Mouse (Mus musculus): ENCODE measurements around the gene Rbfox1.

The Rbfox1 gene

DNA sequence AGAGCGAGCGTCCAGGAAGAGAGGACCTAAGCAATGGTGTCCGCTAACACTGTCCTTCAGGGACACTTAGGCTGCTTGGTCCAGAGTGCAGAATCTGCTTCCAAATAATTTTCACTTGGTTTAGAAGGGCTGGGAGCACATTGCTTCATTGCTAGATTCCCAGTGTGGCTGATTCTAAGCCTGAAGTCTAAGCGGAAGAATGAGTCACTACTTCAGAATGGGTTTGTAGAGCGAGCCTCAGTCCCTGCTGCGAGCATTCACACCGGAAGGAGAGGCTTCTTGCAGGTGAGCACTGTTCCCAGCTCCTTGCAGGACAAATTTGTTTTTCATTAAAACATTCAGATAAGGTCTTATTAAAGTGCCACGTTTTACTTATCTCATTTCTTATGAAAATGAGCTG lies 1151.8 kb downstream of the Rbfox1 start:
- no peak for DNase-seq (ENCODE audit: low spot score)

DNA sequence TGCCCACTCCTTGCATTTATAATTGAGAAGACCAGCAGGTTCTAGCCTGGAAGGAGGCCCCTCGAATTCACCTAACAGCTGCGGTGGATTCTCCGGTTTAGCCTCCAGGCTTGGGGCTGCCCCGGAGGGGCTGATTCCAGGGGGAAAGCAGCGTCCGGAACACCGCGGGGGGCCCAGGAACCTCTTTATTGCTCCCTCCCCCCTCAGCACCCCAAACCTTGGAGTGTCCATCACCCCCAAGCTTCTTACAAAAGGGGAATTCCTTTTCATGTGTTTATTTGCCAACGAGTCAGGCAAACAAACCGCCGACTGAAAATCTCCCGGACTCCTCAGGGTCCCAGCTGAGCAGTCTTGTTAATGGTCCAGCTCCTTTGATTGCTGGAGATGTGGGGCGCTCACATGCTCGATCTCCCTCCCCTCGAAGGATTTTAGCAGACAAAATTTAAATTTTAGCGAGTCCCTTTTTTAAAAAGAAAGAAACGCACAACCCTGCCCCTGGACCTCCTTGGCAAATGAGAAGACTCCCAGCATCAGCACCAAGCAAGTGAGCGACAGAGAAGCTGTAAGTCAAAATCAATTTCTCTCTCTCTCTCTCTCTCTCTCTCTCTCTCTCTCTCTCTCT lies 1153.6 kb downstream of the Rbfox1 start:
- DNase-seq (ENCODE audit: low spot score), result no peak

DNA sequence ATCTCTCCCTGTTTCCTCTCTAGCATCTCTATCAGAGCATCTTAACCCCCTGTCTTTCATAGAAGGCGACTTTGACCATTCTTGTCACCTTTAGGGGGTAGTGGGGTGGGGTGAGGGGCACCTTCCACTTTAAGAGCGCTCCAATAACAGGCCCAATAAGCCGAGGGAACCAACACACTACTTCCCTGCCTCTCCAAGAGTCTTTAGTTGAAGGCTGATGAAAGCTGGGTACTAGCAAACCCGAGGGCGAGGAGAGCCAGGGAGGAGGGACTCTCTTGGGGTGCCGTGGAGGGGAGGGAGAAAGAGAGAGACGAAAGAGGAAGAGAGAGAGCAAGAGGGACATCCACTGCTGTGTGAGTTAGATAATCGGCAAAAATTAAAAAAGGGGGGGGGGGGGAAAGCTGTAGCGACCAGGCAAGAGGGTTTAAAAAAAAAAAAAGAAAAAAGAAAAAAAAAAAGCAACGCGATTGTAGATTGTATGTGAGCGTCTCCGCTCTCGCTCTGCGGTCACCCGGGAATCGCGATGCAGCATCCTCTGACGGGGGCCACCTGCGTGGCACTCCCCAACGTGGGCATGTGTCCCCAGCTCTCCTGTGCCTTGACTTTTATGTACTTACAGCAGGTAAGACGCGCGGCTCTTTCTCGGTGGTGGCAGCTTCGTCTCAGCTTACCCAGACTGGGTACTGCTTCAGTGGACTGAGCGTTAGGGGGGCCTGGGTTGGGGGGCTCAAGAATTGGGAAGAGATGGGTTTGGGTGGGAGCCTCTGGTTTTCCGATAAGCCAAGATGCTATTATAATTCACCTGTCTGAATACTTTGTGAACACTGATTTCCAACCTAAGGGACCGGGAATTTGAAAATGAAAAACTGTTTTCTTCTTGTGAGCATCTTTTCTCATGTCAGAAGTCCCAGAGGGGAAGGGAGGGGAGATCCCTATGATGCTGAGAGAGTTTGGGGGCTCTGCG lies 1154.5 kb downstream of the Rbfox1 start:
- DNase-seq (ENCODE audit: low spot score), result no peak

DNA sequence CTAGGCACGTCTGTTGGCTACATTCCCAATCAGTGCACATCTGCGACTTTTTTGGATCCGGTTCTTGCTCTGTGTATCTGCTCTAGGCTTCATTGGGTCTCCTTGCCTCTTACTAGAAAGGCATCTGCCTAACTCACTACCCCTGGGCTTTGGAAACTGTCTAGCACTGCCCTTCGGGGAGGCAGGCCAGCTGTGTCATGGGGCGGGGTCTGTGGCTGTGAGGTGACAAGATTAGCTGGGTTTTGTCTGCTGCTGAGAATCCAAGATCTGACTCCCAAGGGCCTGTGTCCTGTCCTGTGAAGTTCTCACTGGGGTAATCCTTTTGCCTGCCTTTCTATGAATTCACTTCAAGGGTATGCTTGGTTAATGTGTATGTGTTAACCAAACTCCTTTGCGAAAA lies 1155.5 kb downstream of the Rbfox1 start:
- DNase-seq (ENCODE audit: low spot score), result no peak

DNA sequence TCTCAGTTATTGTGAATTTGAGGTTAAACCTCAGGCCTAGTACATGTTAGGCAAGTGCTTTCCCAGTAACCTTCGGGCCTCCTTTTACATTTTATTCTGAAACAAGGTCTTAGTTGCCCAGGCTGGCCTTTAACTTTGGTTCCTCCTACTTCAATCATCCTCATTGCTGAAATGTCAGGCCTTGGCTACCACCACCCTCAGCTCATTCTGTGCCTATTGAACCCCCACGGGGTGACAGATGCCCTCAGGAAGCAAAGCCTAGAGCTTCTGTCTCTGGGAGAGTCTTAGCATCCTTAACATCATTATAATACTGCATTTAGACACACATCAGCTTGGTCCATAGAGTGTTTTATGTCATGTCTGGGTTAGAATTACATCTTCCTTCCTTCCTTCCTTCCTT lies 1162.3 kb downstream of the Rbfox1 start:
- DNase-seq (ENCODE audit: low spot score), result no peak

DNA sequence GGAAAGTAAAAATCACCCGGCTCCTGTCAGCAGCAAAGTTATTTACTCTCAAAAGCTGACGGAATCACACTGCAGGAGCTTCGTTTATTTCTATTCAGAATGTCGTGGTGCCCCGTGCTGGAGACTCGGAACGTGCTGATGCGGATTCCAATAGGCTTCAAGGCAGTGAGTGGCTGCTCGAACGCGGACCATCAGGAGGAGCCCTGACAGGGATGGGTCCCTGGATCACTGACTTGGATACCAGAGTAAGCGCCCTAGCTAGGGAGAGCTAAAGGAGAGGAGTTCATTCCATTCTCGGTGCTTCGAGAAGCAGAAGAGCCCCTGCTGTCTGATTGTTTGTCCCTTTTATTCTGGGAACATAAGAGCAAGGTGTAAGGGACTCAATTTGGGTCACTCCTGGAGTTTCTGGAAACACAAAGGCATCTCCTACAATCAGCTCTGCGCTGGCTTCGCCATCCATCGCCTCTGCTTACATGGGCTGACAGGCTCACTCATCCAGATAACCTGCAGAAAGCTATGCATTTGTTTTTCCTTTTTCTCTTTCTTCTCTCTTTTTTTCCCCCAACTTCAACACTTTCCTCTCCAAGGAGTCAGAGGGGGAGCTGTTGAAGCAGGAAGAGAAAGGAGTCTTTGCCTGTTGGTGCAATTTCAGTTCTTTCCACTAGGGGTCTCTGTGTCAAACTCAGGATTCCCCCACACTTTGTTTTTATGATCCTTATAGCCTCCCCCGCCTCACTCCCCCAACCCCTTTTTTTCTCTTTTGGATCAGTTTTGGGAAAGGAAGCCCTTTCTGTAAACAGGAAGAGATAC lies 1164.2 kb downstream of the Rbfox1 start:
- DNase-seq (ENCODE audit: low spot score), result no peak

DNA sequence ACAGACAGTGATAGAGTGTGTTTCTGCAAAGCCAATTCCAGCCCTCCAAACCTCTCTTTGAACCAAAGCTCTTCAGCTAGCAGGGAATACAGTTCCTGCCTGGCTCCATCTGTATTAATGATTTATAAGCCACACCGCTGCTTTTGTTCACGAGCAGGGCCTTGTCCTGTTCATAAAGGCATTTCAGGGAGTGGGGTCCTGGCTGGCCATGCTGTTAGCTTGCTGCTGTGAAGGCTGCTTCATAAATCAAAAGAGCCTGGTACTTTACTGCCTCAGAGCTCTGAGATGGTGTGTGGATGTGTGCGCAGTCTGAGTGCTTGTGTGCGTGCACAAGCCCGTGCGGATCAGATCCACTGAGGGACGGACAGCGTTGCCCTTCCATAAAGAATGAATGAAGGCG lies 1165.8 kb downstream of the Rbfox1 start:
- no peak for DNase-seq (ENCODE audit: low spot score)

DNA sequence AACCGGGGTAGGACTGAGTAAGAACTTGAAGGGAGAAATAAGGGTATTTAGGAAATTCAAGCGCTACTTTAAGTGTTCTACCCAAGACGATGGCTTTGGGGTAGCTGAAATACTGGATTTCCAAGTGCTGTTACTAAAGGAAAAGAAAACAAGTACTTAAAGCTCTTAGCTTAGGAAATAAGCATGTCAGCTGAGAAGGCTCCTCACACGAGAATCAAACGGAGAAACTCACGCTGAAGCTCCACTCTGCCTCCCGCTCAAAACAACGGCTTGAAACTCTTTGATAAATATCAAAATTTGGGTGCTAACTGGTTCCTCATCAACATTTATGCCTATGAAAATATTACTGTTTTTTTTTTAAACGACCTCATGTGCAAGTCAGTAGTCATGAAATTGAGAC lies 1166.8 kb downstream of the Rbfox1 start:
- DNase-seq (ENCODE audit: low spot score), result no peak

DNA sequence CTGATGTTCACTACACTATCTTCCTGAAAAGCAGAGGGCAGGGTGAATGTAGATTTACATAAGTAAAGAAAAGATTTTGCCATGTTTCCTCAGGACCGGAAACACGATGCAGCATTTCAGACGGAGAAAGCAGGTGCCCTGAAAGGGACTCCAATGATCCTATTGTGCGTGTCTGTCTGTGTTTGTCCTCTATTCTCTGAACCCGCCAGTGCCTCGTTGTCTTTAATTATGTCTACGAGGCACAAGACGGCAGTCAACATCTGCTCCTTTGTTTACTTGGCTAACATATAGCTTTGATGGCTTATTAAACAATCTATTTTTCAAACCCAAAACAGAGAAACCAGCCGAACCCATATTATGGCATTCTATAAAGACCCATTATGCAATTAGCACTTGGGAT lies 1167.3 kb downstream of the Rbfox1 start:
- DNase-seq (ENCODE audit: low spot score), result no peak

DNA sequence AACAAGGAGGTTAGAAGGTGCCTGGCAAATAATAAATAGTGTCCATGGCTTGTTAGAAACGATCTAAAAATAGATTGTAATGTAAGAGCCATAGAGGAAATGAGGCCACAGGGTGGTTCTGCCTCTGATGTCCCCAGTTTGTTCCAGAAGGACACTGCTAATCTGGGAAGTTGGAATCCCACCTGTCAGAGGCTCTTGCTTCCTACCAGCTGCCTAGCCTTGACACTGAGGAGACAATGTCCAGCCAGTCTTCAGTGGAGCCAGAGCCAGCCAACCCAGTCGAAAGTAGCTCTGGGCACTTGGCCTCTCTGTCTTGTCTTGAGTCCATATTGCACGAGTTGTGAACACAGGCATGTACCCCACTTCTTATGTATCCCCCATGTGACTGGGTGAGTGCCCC lies 1172.6 kb downstream of the Rbfox1 start:
- no peak for DNase-seq (ENCODE audit: low spot score)

DNA sequence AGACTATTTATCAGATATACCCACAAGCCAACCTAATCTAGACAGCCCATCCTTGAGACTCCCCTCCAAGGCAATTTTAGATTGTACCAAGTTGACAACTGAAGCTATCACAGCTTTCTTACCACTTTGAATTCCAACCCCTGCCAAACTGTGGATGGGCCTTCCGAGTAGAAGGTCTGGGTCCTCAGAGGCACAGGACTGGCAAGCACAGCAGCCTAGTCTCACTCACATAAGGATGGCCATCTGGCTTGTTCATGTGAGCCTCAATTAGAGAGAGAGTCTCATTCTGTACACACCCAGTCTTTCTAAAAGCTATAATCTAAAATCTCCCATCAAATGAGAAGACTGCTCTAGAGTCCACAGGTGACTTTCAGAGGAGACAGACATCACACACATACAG lies 1173.4 kb downstream of the Rbfox1 start:
- no peak for DNase-seq (ENCODE audit: low spot score)

DNA sequence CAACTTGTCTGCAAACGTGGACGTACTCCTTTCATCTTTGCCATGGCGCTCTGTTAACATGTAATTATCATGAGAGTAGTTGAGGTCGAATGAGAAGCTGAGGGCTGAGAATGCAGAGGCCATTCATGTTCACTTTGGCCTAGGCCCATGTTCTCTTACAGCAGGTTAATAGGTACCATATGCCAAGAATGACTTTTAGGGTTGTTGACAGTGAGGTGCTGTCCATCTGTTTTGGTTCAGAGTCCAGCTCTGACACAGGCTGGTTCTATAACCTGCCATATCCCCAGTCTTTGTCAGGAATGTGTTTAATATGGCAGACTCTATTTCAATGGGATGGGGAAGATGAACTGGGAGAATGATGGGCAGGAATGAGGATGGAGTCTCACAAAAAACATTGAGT lies 1174.4 kb downstream of the Rbfox1 start:
- no peak for DNase-seq (ENCODE audit: low spot score)

DNA sequence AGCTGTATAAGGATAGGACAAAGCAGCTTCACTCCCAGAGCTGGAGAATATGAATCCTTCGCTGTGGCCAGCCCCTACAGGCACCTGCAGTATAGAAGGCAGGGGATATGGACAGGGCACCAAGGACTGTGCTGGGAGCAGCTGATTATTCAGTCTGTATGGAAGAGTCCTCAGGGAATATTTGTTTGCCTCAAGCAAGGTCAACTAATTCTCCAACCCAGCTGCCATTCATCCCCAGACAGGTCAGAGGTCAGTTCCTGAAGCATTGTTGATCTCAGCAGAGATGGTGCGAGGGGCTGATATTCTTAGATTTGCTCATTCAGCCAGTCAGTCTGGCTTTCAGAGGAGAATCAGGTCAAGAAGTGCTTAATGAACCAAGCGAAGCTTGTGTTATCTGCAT lies 1175.7 kb downstream of the Rbfox1 start:
- DNase-seq (ENCODE audit: low spot score), result no peak

DNA sequence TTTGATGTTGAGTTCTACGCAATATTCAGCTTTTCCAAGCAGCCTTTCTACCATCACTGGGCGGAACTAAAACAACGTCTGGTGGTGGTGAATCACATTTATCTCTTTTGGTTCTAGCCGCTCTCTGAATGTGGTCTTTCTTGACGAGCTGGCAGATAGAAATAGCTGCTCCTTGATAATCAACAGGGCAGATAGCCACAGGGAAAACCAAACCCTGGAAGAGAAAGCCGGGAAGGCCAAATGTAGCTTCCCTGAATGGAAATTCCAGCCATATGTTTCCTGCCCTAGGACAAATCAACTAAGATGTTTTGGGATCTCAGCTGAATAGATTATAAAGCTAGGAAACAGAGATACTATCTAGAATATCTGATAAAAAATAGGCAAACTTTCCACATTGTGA lies 1177.4 kb downstream of the Rbfox1 start:
- DNase-seq (ENCODE audit: low spot score), result no peak

DNA sequence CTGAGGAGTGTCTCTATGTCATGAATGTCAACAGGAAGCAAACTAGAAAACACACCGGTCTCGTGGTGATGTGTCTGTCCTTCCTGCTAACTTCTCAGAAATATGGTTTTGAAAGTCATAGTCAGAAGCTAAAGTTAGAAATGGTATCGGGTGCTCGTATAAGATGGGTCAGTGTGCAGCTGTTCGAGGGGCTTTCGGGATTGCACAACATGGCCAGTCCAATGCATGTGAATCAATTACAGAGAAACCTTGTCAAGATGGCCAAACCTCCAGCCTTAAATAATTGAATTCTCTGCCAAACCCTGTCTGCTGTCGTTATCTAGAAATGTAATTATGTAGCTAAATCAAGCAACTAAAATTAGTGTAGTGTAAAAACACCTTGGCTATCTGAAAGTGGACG lies 1182.0 kb downstream of the Rbfox1 start:
- DNase-seq (ENCODE audit: low spot score), result no peak

DNA sequence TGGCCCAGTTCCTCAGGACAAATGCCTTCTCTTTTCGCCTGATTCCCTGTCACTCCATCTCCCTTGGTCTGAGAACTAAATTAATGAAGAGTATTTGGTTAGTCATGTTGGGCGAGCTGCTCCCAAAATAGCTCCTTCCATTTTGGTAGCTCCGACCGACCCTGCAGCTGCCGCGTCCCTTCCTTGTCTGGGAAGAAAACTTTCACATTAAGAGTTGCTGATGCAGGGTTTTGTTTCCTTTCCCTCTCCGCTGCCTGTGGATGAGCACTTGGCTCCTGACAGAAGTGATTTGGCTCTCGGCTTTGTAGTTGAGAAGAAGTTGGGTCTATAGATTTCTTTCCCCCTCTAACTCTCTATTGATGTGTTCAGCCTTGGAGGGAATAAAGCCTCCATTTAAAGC lies 1184.4 kb downstream of the Rbfox1 start:
- no peak for DNase-seq (ENCODE audit: low spot score)

DNA sequence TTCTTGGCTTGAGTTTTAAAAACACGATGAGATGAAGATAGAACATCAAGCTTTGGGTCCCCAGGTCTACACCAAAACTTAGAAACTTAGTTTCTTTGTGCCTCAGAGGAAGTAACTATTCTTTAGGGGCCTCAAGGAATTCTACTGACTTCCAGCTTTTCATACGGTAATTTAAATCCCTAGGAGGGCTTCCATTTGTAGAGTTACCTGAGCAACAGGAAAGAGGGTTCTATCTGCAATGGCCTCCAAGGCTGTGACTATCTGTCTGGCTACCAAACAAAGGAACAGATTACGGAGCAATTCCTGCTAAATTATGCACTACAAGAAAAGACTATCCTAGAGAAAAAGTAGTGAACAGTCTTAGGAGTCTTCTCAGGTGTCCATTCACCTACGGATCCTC lies 1189.6 kb downstream of the Rbfox1 start:
- DNase-seq (ENCODE audit: low spot score), result no peak

DNA sequence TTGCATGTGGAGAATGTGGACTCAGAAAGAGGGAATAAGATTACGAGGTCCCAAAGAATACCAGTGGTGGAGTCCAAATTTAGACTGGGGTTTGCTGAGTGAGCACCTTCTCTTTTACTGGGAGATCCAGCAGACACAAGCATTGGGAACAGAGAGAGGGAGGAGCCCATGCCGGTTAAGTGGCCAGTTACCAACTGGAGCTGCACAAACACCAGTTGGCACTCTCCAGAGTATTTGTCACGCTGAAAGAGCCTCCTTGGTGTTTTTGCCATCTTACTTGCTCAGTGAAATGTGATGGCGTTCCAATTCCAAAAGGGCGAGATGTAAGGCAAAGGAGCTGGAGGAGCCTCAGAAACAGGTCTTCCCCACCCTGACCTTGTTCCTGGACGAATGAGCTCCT lies 1190.6 kb downstream of the Rbfox1 start:
- no peak for DNase-seq (ENCODE audit: low spot score)

DNA sequence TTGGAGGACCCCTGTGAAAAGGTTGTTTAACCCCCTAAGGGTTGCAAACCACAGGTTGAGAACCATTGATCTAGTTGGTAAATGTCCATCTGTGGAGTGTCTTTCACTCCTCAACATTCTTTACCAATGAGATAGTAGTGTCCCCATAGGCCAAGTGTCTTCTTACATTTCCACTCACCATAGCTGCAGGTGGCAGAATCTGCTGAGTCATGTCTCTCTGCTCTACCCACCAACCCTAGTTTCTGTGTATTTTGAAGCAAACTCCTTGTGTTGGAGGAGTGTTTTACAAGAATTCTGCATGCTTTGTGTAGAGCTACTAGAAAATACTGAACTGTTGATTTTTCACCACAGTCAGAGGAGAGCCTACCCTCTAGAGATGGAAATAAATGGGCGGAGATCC lies 1191.2 kb downstream of the Rbfox1 start:
- DNase-seq (ENCODE audit: low spot score), result no peak

DNA sequence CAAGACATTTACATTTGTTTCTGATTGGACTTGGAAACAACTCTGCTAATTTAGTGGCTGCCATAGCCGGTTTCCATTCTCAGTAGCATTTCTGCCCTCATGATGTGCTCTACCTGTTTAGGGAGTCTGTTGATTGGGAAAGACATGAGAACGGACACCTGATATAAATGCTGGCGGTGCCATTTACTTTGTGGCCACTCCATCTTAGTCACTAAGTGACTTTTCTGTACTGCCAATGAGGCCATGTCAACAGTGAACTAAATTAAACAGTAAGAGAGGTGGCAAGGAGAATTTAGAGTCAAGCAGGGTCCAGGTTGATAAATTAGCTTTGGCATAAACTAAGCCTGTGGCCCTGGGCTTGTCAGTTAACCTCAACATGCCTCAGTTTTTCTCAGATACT lies 1191.6 kb downstream of the Rbfox1 start:
- DNase-seq (ENCODE audit: low spot score), result no peak

DNA sequence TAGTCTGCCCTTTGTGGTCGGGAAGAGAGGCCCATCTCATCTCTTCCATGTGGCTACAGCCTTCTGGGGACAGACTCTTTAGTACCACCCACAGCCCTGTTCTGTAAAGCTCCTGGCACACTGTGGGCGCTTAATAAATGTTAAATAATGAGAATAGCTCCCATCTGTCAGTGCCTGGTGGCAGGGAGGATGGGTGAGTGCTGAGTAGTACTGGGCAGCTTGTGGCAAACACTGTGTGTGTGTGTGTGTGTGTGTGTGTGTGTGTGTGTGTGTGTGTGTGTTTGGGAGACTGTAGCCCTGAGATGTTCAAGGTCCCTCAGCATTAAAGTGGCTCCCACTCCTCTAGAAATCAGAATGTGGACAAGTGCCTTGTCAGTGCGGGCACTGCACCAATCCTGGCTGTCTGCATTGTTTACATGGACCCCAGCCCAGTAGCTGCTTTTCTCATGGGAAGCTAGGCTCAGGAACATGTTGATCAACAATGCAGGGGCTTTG lies 1196.0 kb downstream of the Rbfox1 start:
- no peak for DNase-seq (ENCODE audit: low spot score)

DNA sequence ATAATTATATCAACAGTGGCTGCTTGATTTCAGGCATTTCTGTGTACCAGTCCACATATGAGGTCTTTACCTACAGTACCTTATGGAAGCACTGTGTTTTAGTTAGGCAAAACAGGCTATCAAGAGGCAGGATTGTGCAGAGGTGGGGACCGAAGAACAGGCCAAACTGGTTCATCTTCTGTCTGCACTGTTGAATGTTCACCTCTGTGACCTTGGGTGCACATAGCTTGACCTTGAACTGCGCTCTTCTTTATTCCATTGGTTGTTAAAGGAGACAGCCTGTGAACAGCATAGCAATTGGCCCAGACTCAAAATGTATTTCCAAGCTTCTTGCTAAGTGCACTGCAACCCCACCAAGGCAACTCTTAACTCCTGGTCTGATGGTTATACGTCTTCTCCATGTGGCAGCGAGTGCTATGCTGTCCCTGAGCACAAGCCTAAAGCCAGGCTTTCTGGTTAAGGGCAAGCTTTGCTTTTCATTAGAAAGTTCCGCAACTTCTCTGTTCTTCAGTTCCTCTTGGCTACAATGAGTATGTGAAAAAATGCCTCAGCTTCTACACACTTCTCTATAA lies 1196.6 kb downstream of the Rbfox1 start:
- DNase-seq (ENCODE audit: low spot score), result no peak

Data from left cerebral cortex, adult 11 months (tissue).